Mouse (Mus musculus): ENCODE measurements around the gene Rprd2. TPM values are rescaled to one million over a fixed set of nuclear protein-coding genes. Genes with fewer than 3 reads are reported as not detected.

Gene Rprd2
- total and polyA plus RNA-seq, 3 experiments: 8.4 to 16.2 (median 12.5) TPM

DNA sequence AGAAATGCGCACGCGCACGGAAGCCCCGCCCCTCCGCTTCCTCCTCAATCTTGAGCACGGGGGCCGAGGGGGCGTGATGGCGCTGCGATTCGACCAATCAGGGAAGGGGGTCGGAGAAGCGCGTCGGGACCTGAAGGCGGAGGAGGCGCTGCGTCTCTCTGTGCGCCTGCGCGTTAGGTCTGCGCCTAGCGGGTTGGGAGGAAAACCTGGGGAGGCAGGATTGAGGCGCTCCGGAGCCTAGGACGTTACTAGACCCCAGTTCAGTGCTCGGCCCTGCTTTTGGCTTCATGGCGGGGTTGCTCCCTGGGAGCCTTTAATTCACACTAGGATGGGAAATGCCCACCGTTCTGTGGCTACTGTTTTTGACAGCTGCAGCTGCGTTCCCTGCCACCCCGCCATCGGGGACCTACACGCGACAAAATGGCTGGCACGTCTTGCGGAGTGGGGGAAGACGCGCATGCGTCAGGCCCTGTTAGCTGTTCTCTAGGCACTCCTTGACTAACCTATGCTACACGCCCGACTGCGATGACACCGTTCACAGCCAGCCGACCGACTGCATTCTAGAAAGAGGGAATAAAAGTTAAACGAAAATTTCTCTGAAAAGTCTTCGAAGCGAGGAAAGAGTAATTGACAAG, 805 bp upstream of the Rprd2 start:
- TF ChIP-seq IRF4 (IDR thresholded peaks at IDR 0.05; ENCODE audit: low read depth, low read length) (peak; percentile 28), ELF1 (IDR thresholded peaks at IDR 0.05; ENCODE audit: low read depth, low read length) (peak; percentile 73), POLR2A (IDR thresholded peaks at IDR 0.05; ENCODE audit: low read depth, low read length) (peak; percentile 81), PAX5 (IDR thresholded peaks at IDR 0.05; ENCODE audit: low read length) (no peak), CHD1 (IDR thresholded peaks at IDR 0.05; ENCODE audit: low read depth, low read length) (no peak), ZNF384 (IDR thresholded peaks at IDR 0.05; ENCODE audit: low read depth, low read length) (no peak), CTCF (conservative IDR thresholded peaks at IDR 0.05 in 1 of 2, IDR thresholded peaks at IDR 0.05 in 1 of 2; ENCODE audit: low read depth in 2 of 2, low read length in 2 of 2) (no peak), USF1 (IDR thresholded peaks at IDR 0.05; ENCODE audit: low read depth, low read length) (peak; percentile 43), TBP (conservative IDR thresholded peaks at IDR 0.05; ENCODE audit: low read depth, low read length) (peak; percentile 86), MXI1 (IDR thresholded peaks at IDR 0.05; ENCODE audit: low read depth, low read length) (peak; percentile 74), NRF1 (IDR thresholded peaks at IDR 0.05; ENCODE audit: low read depth, low read length) (peak; percentile 82), POLR2AphosphoS2 (IDR thresholded peaks at IDR 0.05; ENCODE audit: low read depth, low read length) (no peak), MYC (IDR thresholded peaks at IDR 0.05; ENCODE audit: low read depth, low read length) (peak; percentile 82), MAZ (IDR thresholded peaks at IDR 0.05; ENCODE audit: low read depth, low read length) (peak; percentile 92; the same call in 1 of the 2 replicates), MAX (IDR thresholded peaks at IDR 0.05; ENCODE audit: low read length) (peak; percentile 90), HCFC1 (IDR thresholded peaks at IDR 0.05; ENCODE audit: low read depth, low read length) (peak; percentile 71), ZMIZ1 (IDR thresholded peaks at IDR 0.05; ENCODE audit: low read depth, low read length) (peak; percentile 64), TCF12 (IDR thresholded peaks at IDR 0.05; ENCODE audit: low read depth, low read length) (peak; percentile 82; the same call in 1 of the 2 replicates), NELFE (IDR thresholded peaks at IDR 0.05; ENCODE audit: low read depth, low read length) (peak; percentile 81), BHLHE40 (IDR thresholded peaks at IDR 0.05; ENCODE audit: low read depth, low read length) (peak; percentile 64), MEF2A (IDR thresholded peaks at IDR 0.05; ENCODE audit: borderline replicate concordance, low read depth, low read length) (peak; percentile 47; the same call in 1 of the 2 replicates), ZKSCAN1 (IDR thresholded peaks at IDR 0.05; ENCODE audit: borderline replicate concordance, low read depth, low read length) (no peak), GABPA (IDR thresholded peaks at IDR 0.05; ENCODE audit: insufficient replicate concordance, low read depth, low read length) (no peak), KAT2A (IDR thresholded peaks at IDR 0.05; ENCODE audit: insufficient replicate concordance, low read length) (peak; percentile 26; the same call in 1 of the 2 replicates)

More for the DNA sequence above, 805 bp upstream of the Rprd2 start:
- H3K27ac ChIP-seq (ENCODE audit: insufficient read depth, low read depth): peak overlapping the region; percentile 90
- in situ Hi-C loops (cut with MboI; ENCODE audit: low pct_ligation_motif_present, low pct_unique_long_range_greater_than_20kb, low sequenced_read_pairs) (no loop called here), dilution Hi-C loops (cut with MboI; ENCODE audit: extremely low pct_ligation_motif_present, extremely low pct_unique_long_range_greater_than_20kb, low sequenced_read_pairs) (no loop called here)
- H3K4me2 ChIP-seq (ENCODE audit: insufficient read depth, low read depth, poor library complexity, severe bottlenecking): peak overlapping the region; percentile 85; the same call in 1 of the 2 replicates
- no peaks in the 10 kb centered on the region for H3K27me3 ChIP-seq (replicated peaks)
- peaks cover 0 to 6% of the 10 kb centered on the region in 2 experiments for H3K36me3 ChIP-seq (replicated peaks in 1 of 2; ENCODE audit: control insufficient read depth in 1 of 2, insufficient read depth in 1 of 2, low read length in 1 of 2)
- H3K79me2 ChIP-seq (replicated peaks; ENCODE audit: control insufficient read depth, extremely low read depth, insufficient read depth, poor library complexity, severe bottlenecking): peaks cover 40% of the 10 kb centered on the region
- H3K9me3 ChIP-seq (replicated peaks; ENCODE audit: low read length): no peaks in the 10 kb centered on the region
- peak overlapping the region; percentile 58; the same call in 1 of the 2 replicates for H3K9ac ChIP-seq (ENCODE audit: insufficient read depth, low read depth)
- peak; percentile 99 for DNase-seq (ENCODE audit: extremely low read depth)
- peaks cover 4 to 29% of the 10 kb centered on the region in 2 experiments; a peak in 2 of 4 replicates for H3K4me1 ChIP-seq (ENCODE audit: control insufficient read depth in 1 of 2, insufficient read depth in 2 of 2)
- peak overlapping the region; percentile 52 to 74 (median 61) for H3K4me3 ChIP-seq (replicated peaks in 1 of 3; ENCODE audit: low read depth in 2 of 3, low read length in 2 of 3, poor library complexity in 1 of 3)

Measured in CH12.LX (cell line).